Mouse (Mus musculus) inflammation-experienced regulatory T-cells, adult 6 months (primary cell): ENCODE data around the gene Ppp1r37. TPM values are rescaled to one million over a fixed set of nuclear protein-coding genes. Genes with fewer than 3 reads are reported as not detected.
A peak's percentile ranks its signal among the peaks of the same experiment; 100 is the strongest.

Source experiments
- ATAC-seq: one replicate; pipeline ENCODE4 v1.8.0; 2017
- polyA plus RNA-seq, 3 experiments: library from polyadenylated mRNA; unstranded; fragments of 100-300 nt; shearing (Covaris generic); gene quantifications; one replicate each; pipeline ENCODE4 v1.2.1; 2017

Ppp1r37 gene
- polyA plus RNA-seq, 3 experiments from 2014 or later: 2.5 to 5.3 (median 2.8) TPM

- ATAC-seq: no peak
These were observed 6.8 kb upstream of the Ppp1r37 start for GRCm38 (mm10) chr7:19569647-19570046.

- ATAC-seq: no peak
These were observed 4.5 kb upstream of the Ppp1r37 start for GRCm38 (mm10) chr7:19567426-19567825.

- ATAC-seq: no peak
These were observed 2.9 kb upstream of the Ppp1r37 start for GRCm38 (mm10) chr7:19565803-19566202.

GRCm38 (mm10) chr7:19564455-19564854 is 1.6 kb upstream of the Ppp1r37 start:
- ATAC-seq: no peak

- ATAC-seq: no peak
These were observed 1.0 kb upstream of the Ppp1r37 start for GRCm38 (mm10) chr7:19563884-19564283.

- ATAC-seq: peak; percentile 84
These were observed 872 bp downstream of the Ppp1r37 start for GRCm38 (mm10) chr7:19561765-19562642.

- ATAC-seq: no peak
These were observed 1.5 kb downstream of the Ppp1r37 start for GRCm38 (mm10) chr7:19561431-19561764.

- ATAC-seq: no peak
These were observed 2.2 kb downstream of the Ppp1r37 start for GRCm38 (mm10) chr7:19560491-19561260.

- ATAC-seq: no peak
These were observed 3.9 kb downstream of the Ppp1r37 start for GRCm38 (mm10) chr7:19558965-19559364.

GRCm38 (mm10) chr7:19557982-19558900 is 4.6 kb downstream of the Ppp1r37 start:
- ATAC-seq: no peak

- no peak for ATAC-seq
These were observed 5.8 kb downstream of the Ppp1r37 start for GRCm38 (mm10) chr7:19557086-19557485.

- no peak for ATAC-seq
These were observed 8.7 kb downstream of the Ppp1r37 start for GRCm38 (mm10) chr7:19554168-19554567.

- ATAC-seq: no peak
These were observed 10.4 kb downstream of the Ppp1r37 start for GRCm38 (mm10) chr7:19552443-19552842.

GRCm38 (mm10) chr7:19551634-19552033 is 11.2 kb downstream of the Ppp1r37 start:
- ATAC-seq: no peak

GRCm38 (mm10) chr7:19549394-19549793 is 13.5 kb downstream of the Ppp1r37 start:
- no peak for ATAC-seq

- no peak for ATAC-seq
These were observed 15.4 kb downstream of the Ppp1r37 start for GRCm38 (mm10) chr7:19547344-19547969.

GRCm38 (mm10) chr7:19546007-19546406 is 16.9 kb downstream of the Ppp1r37 start:
- ATAC-seq: no peak

- peak; percentile 61 for ATAC-seq
These were observed 19.3 kb downstream of the Ppp1r37 start for GRCm38 (mm10) chr7:19543584-19543983.

- ATAC-seq: no peak
These were observed 20.7 kb downstream of the Ppp1r37 start for GRCm38 (mm10) chr7:19542155-19542691.

- no peak for ATAC-seq
These were observed 21.2 kb downstream of the Ppp1r37 start for GRCm38 (mm10) chr7:19541681-19542154.

- ATAC-seq: no peak
These were observed 21.9 kb downstream of the Ppp1r37 start for GRCm38 (mm10) chr7:19540771-19541566.
